Mouse (Mus musculus) cerebellum, adult 8-10 months (tissue): ENCODE measurements around the gene D5Ertd579e.
"Not testable (repeated sequence)": the region's sequence is repeated elsewhere in the genome, so short reads cannot be mapped to it uniquely, and the experiment has no call there.

Experiments
- DNase-seq: peaks from one replicate; pipeline ENCODE4 v3.0.0; 2022

The D5Ertd579e gene

DNA sequence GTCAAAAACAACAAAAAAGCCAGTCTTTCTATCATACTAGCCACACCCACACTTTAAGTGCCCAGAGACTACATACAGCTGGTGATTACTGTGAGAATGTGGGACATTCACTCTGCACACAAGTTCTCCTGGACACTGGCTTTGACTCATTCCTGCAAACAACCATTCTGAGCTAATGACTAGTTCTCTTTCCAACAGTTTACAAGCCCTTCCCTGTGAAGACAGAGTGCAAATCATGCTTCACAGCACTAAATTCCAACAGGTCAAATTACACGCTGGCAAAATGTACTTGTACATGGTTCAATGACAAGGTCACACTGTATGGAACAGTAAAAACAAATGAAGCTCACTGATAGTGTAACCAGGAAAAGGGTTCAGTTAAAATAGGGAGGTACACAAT is 17.0 kb downstream of the D5Ertd579e start:
- no peak for DNase-seq

DNA sequence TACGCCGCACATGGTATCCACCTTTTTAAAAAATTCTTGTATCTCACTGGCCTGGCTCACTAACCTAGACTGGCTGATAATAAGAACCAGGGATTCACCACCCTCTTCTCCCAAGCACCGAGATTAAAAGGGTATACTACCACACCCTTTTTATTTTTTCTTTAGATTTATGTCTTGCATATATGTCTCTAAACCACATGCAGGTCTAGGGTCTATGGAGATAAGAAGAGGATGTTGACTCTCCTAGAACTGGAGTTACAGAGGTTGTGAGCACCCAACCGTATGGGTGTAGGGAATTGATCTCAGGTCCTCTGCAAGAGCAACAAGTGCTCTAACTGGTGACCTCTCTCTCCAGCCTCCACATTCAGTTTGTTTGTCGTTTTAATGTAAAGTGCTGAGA is 17.9 kb downstream of the D5Ertd579e start:
- DNase-seq, result no peak

DNA sequence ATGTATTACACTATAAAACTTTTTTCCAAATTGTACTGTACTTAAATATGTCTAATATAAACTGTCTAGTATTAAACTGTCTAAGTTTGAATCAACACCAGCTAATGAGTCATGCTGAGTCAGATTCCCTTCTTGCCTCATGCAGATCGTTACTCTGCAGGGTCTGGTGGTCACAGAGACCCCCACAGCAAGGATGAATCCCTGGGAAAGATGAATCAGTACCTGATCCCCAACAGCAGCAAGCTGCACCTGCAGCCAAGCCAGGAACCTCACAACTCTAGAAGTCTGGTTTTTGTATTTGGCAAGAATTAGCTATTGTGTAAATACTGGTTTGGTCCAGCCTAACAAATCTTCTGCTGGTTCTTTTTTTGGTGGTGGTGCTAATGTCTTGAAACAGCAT is 20.4 kb downstream of the D5Ertd579e start:
- no peak for DNase-seq

DNA sequence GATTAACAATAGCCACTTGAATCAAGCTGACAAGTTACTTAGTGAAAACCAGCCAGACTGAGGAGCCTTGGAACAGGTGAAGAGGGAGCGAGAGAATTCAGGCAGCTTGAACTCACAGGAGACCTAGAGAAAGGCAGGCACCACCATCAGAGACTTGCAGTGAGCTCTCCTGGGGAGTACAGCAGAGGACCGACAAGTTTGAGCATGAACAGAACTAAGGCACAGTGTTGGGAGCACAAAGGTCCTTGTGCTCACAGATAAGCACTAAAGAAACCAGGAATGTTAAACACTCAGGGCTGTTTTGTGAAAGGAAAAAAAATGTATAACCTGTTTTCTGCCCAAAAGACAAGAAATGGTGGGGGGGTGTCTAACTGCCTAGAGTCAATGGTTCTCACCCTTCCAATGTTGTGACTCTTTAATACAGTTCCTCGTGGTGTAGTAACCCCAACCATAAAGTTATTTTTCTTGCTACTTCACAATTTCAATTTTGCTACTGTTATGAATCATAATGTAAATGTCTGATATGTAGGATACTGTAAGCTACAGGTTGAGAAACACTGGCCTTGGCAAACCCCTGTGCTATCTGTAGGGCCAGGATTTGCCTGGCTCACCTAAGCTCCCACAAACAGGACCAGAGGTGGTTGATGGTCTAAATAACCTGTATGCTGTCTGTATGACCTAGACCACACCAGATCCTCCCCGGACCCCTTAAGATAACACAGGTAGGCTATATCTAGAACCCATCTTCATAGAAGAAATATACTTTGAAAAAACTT is 21.0 kb downstream of the D5Ertd579e start:
- DNase-seq, result no peak

DNA sequence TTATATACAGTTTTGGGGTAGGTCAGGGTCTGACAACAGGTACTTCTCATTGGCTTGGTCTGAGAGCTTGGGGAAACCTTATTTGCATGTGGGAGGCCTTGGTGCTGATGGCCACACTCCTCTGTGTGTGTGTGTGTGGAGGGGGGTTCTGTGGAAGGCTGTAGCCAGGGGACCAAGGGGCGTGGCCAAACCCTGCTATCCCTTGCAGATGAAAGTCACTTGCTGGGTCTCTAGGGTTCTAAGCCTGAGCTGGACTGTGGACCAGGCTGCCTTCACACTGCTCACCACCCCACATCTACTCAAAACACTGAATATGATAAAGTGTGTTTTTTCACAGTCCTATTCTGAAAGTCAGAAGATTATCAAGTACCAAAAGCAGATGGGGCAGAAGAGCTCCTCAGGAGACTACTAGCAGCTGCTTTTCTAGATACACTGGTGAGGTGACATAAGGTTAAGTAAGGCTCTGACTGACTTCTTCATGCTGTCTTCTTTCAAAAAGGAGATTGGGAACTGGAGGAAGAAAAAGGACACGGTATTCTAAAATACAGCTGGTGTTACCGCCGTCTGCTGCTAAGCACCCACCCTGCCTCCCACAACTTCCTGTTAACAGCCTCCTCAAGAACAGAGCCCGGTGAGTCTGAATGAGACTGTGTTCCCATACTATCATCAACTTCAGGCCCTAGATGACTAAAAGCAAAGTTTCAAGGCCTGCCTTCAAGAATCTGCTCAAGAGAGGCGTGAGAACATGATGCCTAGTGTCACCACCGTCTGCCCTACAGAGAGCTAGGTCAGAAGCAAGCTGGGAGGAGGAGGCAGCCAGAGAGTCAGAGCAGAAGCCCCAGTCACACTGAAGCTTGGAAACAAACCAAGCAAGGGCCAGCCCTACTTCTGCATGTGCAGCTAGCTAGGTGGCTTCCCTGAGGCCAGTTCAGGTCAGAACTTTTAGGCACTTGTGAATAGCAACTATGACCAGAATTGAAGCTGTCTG is 26.5 kb downstream of the D5Ertd579e start:
- no peak for DNase-seq

DNA sequence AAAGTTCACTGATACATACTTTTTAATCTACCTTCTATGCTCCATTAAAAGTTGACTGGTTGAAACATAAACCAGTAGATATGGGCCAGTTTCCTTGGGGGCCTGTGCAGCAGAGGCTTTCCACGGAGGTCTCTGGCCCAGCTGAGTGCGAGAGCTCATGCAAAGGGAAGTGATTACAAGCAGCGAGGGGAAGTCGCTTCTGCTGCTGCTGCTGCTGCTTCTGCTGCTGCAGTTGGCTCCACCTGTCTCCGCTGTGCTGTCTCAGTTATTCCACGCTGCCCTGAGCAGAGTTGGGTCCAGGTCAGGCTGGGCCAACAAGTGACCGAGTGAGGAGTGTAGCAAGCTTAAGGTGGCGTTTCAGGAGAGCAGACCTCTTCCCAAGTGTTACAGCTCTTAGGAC is 27.3 kb downstream of the D5Ertd579e start:
- DNase-seq, result no peak

DNA sequence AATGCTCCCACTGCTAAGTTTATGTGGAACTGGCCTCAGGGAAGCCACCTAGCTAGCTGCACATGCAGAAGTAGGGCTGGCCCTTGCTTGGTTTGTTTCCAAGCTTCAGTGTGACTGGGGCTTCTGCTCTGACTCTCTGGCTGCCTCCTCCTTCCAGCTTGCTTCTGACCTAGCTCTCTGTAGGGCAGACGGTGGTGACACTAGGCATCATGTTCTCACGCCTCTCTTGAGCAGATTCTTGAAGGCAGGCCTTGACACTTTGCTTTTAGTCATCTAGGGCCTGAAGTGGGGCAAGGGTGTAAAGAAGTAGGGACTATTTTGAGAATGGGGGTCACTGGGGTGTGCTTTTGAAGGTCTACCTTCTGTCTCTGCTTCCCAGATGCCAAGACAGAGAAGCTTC is 27.8 kb downstream of the D5Ertd579e start:
- not testable (repeated sequence) for DNase-seq

DNA sequence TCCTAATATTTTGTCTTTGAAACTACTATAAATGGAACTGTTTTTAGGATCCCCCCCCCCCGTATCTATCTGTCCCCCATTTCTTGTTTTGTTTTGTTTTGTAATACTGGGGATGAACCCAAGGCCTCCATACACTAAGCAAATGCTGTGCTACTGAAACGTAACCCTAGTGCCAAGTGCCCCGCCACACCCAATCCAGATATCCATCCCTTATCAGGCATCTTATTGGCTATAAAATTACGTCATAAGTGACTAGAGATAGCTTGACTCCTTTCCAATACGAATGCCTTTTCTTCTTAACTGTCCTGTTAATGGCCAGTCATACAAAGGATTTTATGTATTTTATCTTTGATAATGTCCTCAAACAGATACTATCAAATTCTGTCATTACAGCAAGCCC is 28.7 kb downstream of the D5Ertd579e start:
- DNase-seq, result no peak

DNA sequence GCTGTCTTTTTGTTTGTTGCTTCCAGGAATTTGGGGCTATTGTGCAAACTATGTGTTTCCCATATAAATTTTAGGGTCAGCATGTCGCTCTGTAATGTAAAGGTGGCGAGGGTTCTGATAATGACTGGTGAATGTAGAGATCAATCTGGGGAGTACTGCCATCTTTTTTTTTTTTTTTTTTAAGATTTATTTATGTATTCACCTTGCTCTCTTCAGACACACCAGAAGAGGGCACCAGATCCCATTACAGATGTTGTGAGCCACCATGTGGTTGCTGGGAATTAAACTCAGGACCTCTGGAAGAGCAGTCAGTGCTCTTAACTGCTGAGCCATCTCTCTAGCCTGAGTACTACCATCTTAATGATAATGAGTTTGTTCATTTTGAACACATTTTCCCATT is 29.1 kb downstream of the D5Ertd579e start:
- DNase-seq, result not testable (repeated sequence)

DNA sequence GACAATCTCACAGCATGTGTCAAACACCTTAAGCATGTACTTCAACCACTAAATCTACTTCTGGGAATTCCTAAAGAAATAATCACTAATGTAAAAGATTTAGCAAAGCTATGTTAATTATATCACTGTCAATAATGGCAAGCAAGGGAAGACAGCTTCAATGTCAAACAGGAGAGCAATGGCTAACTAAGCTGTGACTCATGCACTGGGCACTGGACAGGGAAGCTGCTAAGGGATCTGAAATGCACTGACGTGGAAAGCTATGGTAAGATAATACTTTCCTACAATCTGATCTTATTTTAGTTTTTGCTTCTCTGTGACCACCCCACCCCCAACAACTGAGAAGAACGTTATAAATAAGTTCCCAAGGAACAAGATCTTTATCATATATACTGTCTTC is 32.5 kb downstream of the D5Ertd579e start:
- no peak for DNase-seq

DNA sequence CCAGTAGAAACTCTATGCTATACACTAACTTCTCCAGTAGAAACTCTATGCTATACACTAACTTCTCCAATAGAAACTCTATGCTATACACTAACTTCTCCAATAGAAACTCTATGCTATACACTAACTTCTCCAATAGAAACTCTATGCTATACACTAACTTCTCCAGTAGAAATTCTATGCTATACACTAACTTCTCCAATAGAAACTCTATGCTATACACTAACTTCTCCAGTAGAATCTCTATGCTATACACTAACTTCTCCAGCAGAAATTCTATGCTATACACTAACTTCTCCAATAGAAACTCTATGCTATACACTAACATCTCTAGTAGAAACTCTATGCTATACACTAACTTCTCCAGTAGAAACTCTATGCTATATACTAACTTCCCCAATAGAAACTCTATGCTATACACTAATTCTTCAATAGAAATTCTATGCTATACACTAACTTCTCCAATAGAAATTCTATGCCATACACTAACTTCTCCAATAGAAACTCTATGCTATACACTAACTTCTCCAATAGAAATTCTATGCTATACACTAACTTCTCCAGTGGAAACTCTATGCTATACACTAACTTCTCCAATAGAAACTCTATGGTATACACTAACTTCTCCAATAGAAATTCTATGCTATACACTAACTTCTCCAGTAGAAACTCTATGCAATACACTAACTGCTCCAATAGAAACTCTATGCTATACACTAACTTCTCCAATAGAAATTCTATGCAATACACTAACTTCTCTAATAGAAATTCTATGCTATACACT is 34.7 kb downstream of the D5Ertd579e start:
- not testable (repeated sequence) for DNase-seq

DNA sequence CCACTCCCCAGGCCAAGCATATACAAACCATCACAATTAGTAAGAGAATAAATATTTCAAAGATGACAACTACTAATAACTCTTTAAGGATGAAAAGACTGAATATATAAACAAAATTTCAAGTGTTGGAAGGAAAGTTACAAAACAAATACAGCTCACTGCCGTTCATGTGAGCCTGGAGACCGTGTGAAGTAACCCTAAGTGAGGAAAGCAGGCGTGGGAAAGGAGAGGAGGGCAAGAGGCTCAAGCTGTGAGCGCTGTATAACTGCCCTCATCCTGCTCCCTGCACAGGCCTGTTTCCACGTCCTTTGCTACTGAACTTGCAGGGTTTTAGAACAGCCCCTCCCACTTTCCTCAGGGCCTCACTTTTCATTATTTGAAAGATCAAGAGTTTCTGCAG is 70.2 kb downstream of the D5Ertd579e start:
- no peak for DNase-seq

DNA sequence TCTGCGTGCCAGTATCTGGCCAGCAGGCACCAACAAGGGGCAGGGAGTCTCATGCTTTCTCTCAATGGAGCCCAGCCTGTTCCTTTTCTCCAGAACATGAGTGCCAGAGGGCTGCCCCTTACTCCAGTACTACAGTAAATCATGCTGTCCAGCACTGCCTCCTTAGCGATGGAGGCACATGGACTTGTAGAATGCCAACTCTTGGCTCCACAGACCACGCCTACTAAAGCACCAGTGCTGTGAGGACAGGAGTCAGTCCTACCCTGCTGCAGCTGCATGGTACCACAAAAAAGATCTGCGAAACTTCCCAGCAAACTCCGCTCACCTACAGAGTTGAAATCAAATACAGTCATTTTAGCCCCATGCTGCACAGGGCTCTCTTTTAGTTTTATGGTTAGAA is 72.2 kb downstream of the D5Ertd579e start:
- no peak for DNase-seq

DNA sequence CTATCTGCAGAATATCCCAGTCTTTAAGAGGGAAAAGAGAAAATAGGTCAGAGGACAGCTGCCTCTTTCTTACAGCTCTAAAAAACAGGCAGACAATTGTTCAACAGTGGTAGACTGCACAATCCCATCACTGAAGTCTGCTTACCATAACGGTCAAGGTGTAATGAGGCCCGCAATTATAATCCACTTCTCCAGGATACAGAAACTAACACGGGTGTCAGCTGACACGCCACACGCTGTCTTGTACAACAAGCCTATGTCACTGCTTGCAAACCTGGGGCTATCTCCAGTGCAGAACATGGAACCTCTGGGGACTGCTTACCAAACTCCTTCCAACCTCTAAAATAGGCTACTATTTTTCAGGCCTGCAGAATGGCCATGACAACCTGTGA is 74.8 kb downstream of the D5Ertd579e start:
- DNase-seq, result no peak

DNA sequence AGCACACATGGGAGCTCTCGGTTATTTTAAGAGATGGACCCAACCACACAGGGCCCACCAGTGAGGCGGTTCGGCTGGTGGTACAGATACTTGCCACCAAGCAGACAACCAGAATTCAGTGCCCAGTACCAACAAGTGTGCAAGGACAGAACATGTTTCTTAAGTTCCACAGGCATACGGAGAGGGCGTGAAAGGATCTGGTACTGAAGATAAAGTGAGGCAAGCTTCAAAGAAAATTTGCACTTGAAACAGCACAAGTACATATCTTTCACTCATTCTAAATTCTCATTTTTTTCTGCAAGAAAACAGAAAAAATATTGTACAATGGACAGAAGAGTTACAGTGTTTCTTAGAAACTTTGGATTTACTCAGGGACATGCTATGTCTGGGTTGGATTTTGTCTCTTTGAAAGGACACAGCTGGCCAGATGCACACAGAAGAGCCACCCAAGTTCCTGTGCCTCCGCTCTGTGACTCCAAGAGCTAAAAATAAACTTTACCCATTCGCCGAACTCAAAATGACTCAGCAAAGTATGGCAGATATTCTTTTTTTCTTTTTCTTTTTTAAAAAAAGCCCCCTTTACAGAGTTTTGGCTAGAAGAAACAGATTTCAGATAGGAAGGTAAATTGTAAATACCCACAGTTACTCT is 75.3 kb downstream of the D5Ertd579e start:
- no peak for DNase-seq

DNA sequence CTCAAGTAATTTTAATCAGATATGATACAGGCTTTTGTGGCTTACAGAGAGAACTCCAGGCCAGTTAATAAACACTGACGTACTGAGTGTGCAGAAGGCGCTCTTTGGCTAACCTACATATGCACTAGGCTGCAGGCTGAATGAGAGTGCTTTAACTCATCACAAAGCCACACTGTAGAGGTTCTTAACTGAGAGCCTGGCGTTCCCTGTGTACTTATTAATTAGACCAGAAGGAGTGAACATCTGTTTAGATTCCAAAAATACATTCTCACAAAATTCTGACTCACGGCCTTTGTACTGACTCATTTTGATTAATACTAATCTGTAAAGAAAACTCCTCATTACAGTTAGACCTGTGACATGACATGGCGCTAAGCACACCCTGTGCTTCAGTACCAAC is 76.9 kb downstream of the D5Ertd579e start:
- no peak for DNase-seq

DNA sequence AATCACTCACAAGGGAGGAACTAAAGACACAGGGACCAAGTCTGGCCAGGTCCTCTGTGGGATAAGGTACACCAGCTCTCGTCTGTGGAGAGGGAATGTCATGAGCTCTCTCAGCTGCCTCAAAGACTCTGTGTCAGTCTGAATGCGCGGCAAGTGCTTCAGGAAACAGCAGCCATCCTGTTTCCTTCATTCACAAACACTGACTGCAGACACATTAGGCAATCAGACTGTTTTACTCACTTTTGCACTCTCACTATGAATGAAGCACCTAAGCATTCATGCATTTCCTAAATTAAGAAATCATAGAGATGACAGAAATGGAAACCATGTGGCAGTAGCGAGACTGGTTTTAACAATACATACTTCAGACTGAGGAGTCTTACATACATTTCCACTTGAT is 77.5 kb downstream of the D5Ertd579e start:
- DNase-seq, result no peak

DNA sequence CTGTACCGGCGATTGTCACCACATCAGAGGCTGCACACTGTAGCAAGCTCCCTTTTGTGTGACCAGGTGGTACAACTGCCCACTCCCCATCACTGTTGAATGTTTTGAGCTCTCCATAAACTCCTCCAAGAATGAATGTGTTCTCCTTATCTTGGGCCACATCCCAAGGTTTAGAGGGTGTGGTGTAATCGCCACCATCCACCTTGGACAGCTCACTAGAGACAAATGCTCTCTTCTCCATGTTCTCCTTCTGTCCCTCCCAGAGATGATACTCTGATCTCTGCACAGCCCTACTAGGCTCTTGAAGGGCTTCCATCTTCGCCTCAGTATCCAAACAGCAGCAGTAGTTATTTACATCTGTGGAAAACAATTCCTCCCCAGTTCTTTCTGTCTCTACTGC is 81.7 kb downstream of the D5Ertd579e start:
- no peak for DNase-seq

DNA sequence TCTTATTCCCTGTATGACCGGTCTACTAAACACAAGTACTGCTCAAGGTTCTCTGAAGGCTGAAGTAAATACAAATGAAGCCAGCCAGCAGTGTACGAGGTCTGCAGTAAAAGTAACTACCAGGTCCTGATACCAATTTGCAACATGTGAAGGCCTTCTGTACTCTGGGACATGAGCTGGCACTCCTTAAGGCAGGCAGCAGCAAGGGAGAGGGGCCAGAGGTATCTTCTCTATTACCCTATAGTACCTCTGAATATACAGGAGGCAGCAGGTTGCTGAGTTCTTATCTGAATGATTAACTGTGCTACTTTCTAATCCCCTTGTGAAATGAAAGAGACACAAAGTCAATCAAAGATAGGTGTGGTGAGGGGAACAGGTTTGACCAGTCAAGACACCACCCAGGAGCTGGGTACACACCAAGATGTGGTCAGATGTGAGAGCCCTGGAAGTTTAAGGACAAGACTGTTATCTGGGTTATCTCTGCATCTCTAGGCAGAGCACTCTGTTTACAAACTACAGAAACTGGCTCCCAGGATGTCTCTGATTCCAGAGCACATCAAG is 86.8 kb downstream of the D5Ertd579e start:
- DNase-seq, result no peak

DNA sequence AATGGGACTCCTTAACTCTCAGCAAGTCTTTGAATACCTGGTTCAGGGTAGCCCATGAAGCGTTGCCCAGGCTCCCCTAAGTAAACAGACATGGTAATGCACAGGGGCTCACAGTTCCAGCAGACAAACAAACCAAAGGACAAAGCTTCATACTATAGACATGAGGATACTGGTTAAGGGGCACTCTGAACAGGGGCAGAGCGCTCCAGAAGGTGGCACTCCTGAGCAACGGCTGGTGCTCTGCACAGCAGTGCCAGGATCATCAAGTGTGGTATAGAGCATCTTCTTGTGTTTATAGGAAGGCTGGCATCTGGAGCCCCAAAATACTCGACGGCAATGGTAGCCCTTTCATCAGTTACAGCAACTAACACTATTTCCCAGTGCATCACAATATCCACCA is 92.8 kb downstream of the D5Ertd579e start:
- DNase-seq, result peak; percentile 57

DNA sequence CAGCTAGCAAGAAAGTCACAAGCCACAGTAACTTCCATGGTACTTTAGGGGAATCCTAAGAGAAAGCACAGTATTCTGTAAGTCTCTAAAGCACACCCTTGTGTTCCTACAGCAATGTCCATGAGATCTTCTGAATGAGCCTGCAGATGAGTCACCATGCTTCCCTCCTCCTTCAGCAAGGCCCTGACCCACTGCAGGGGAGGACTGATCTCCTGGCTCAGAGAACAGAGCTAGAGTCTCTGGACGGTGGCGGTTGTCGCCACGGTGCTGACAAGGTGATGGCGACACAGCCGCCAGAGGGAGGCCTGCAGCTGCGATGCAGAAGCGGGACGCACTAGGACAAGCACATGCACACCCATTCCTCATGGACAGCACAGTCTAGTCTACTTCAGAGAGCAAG is 93.8 kb downstream of the D5Ertd579e start:
- no peak for DNase-seq

DNA sequence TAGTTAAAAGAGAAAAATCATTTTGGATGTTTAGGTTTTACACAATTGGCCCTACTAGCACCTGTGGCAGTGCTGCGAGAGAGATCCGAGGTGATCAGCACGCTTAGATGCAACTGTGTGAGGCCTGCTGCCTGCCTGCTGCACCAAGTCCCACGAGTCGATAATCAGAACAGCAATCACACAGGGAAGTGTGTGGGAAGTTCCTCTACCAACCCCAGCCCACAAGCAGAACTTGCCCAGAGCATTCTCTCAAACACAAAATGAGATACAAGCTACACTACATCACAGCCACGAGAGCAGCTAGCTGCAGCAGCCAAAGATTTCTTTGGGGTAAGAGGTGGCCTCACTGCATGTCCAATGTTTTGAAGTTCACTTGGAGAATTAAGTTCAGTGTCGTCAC is 94.3 kb downstream of the D5Ertd579e start:
- DNase-seq, result no peak
